Mouse (Mus musculus) olfactory bulb, adult 2 months (tissue): ENCODE results near the gene Fry.

Source experiments
- CTCF ChIP-seq: fragments of 200-500 bp; IDR thresholded peaks from 2 replicates; pipeline ENCODE4 v1.5.1; 2012; ENCODE audit warnings: low read depth, mild to moderate bottlenecking, low read length, moderate library complexity; ENCODE audit not compliant: insufficient read depth
- POLR2A ChIP-seq: fragments of 200-500 bp; IDR thresholded peaks from 2 replicates; pipeline ENCODE4 v1.6.1; 2012; ENCODE audit warnings: mild to moderate bottlenecking, low read depth, low read length, moderate library complexity; ENCODE audit not compliant: insufficient read depth

DNA sequence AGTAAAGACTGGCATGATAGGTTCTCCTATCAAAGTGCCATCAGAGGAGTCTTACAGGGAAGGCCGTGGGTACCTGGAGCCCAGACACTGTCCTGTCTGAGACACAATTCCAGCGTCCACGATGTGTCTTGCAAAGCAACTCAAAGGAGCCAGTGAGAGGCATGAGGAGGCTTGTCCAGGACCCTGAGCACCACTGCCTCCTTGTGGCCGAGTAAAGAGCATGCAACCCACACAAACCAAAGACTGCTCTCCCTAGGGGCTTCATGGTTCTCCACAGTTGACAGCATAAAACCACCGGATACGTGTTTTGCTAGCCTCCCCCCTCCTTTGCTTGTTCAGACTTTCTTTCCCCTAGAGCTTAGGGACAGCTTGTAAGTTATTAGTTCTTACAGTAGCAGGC, 39.2 kb downstream of the Fry start:
- TF ChIP-seq POLR2A, result no peak
- peak; percentile 63 for TF ChIP-seq CTCF
